ENCODE assay signal across 8 mouse cellular contexts in genomic region chr3:9340788-9341187, GRCm38 (mm10).
DNase-seq lines count a peak whose midpoint lies in the region; TF ChIP-seq lines count a peak whose summit lies in the region.

No protein-coding gene starts in this region.

- TF ChIP-seq CTCF in heart, adult 2 months (IDR thresholded peaks at IDR 0.05) = no peak
- no peak for TF ChIP-seq CTCF in kidney, adult 2 months (conservative IDR thresholded peaks at IDR 0.05; ENCODE audit: insufficient read depth, insufficient read length, low read depth, low read length)
- TF ChIP-seq CTCF in lung, adult 2 months (IDR thresholded peaks at IDR 0.05; ENCODE audit: insufficient read depth, low read length) = no peak

- H3K79me2 ChIP-seq in heart, adult 2 months (replicated peaks; ENCODE audit: control insufficient read depth, insufficient read depth, low read length) = no peaks in the 10 kb centered on the region

- intact Hi-C loops in heart, adult 2 months (cut with DNase I) = loop anchor here (2.0 to 10.0 kb wide), 3 partner anchors 92 to 376 kb away; no protein-coding TSS in a partner anchor

- H3K9ac ChIP-seq in heart, adult 2 months (ENCODE audit: low read depth, low read length) = 0 out of 2 replicates have a peak overlapping the region, but pooled peaks have one; percentile 1

- TF ChIP-seq POLR2A in heart, adult 2 months (IDR thresholded peaks at IDR 0.05; ENCODE audit: insufficient read depth, low read depth, low read length) = no peak
- TF ChIP-seq POLR2A in kidney, adult 2 months (IDR thresholded peaks at IDR 0.05; ENCODE audit: low read depth, low read length) = no peak
- no peak for TF ChIP-seq POLR2A in lung, adult 2 months (IDR thresholded peaks at IDR 0.05; ENCODE audit: borderline replicate concordance, extremely low read depth, low read depth, low read length)

- peak overlapping the region; percentile 33 for H3K4me3 ChIP-seq in heart, adult 2 months
- peak overlapping the region; percentile 2; the same call in 1 of the 2 replicates for H3K4me3 ChIP-seq in kidney, adult 2 months (ENCODE audit: insufficient read depth, low read depth, low read length)
- H3K4me3 ChIP-seq in lung, adult 2 months (replicated peaks; ENCODE audit: extremely low read depth, low read depth, low read length) = peak overlapping the region; percentile 11

- H3K4me1 ChIP-seq in heart, adult 2 months (ENCODE audit: control insufficient read depth, insufficient read depth, low read length) = peaks cover 2% of the 10 kb centered on the region
- H3K4me1 ChIP-seq in kidney, adult 2 months (ENCODE audit: control insufficient read depth, insufficient read depth, low read length) = no peaks in the 10 kb centered on the region
- no peaks in the 10 kb centered on the region for H3K4me1 ChIP-seq in lung, adult 2 months (ENCODE audit: control insufficient read depth, insufficient read depth, low read length)

- H3K27me3 ChIP-seq in heart, adult 2 months (ENCODE audit: control insufficient read depth, insufficient read depth, low read length) = no peaks in the 10 kb centered on the region
- no peaks in the 10 kb centered on the region for H3K27me3 ChIP-seq in kidney, adult 2 months (replicated peaks; ENCODE audit: control insufficient read depth, insufficient read depth, low read length)

- no peak overlapping the region for H3K27ac ChIP-seq in heart, adult 2 months
- H3K27ac ChIP-seq in kidney, adult 2 months (ENCODE audit: insufficient read depth, low read depth, low read length) = no peak overlapping the region

- WGBS in heart, adult 2 months = 6% methylated on average over 15 of the region's 15 CpGs
- WGBS in kidney, adult 2 months = 3% methylated on average over 15 of the region's 15 CpGs
- WGBS in lung, adult 2 months = 3% methylated on average over 15 of the region's 15 CpGs

- peak; percentile 38 to 75 for DNase-seq in adrenal gland, adult (ENCODE audit: inconsistent age in 2 of 2, low spot score in 1 of 2)
- no peak for DNase-seq in adrenal gland, adult 8-10 months
- peak; percentile 63 for DNase-seq in adrenal gland, postnatal 14 days
- peak; percentile 33 to 41 for DNase-seq in heart, adult 2 months
- DNase-seq in kidney, adult 2 months = peak; percentile 64
- peak; percentile 41 for DNase-seq in lung, adult 2 months
- peak; percentile 80 for DNase-seq in retina, postnatal 1 day
- no peak for DNase-seq in spleen, adult 12 weeks (ENCODE audit: low spot score)

- no peaks in the 10 kb centered on the region for H3K36me3 ChIP-seq in heart, adult 2 months (ENCODE audit: control insufficient read depth, insufficient read depth, low read length)
- H3K36me3 ChIP-seq in kidney, adult 2 months (ENCODE audit: control insufficient read depth, insufficient read depth, low read length) = no peaks in the 10 kb centered on the region

- TF ChIP-seq EP300 in heart, adult 2 months (IDR thresholded peaks at IDR 0.05; ENCODE audit: insufficient read depth, low read depth, low read length) = no peak

Comparison
In these comparisons a context has a peak if more than half of its experiments do, and no peak if none do; other contexts are left out.
1. DNase-seq: peak in adrenal gland, adult (2 of 2), adrenal gland, postnatal 14 days (single experiment), heart, adult 2 months (2 of 2), kidney, adult 2 months (single experiment), lung, adult 2 months (single experiment) and retina, postnatal 1 day (single experiment); none in adrenal gland, adult 8-10 months (single experiment) and spleen, adult 12 weeks (single experiment).
2. Peak in every context shown above with its lines, with median percentiles within 50 percentile points of each other: H3K4me3 ChIP-seq.